Mouse (Mus musculus) induced T-regulatory cell, adult 2 months (primary cell): ENCODE data around the gene Dcdc2b.

ENCODE experiments used
- DNase-seq: peaks from one replicate; pipeline ENCODE4 v3.0.0-alpha.2; 2012; ENCODE audit warnings: low read depth

Gene Dcdc2b

GRCm38 (mm10) chr4:129614093-129614492 is at the start of gene Dcdc2b:
Gene Dcdc2b (minus strand): TSS chr4:129614257.
- DNase-seq = no peak

GRCm38 (mm10) chr4:129662255-129662813 is 48.3 kb upstream of the Dcdc2b start:
- DNase-seq = peak; percentile 28

GRCm38 (mm10) chr4:129661584-129661983 is 47.5 kb upstream of the Dcdc2b start:
- no peak for DNase-seq

- no peak for DNase-seq
These were observed 40.7 kb upstream of the Dcdc2b start for GRCm38 (mm10) chr4:129654770-129655169.

GRCm38 (mm10) chr4:129650359-129650758 is 36.3 kb upstream of the Dcdc2b start:
- DNase-seq = no peak

GRCm38 (mm10) chr4:129648656-129649055 is 34.6 kb upstream of the Dcdc2b start:
- no peak for DNase-seq

- no peak for DNase-seq
These were observed 31.1 kb upstream of the Dcdc2b start for GRCm38 (mm10) chr4:129645204-129645603.

GRCm38 (mm10) chr4:129641756-129642155 is 27.7 kb upstream of the Dcdc2b start:
- DNase-seq = no peak

GRCm38 (mm10) chr4:129640638-129641467 is 26.8 kb upstream of the Dcdc2b start, which contains the start of gene Txlna:
Gene Txlna (minus strand): TSS chr4:129641065.
- DNase-seq = peak; percentile 97

- no peak for DNase-seq
These were observed 26.1 kb upstream of the Dcdc2b start for GRCm38 (mm10) chr4:129640101-129640637.

GRCm38 (mm10) chr4:129639221-129639620 is 25.2 kb upstream of the Dcdc2b start:
- no peak for DNase-seq

GRCm38 (mm10) chr4:129633852-129634251 is 19.8 kb upstream of the Dcdc2b start:
- DNase-seq = no peak

GRCm38 (mm10) chr4:129631867-129632266 is 17.8 kb upstream of the Dcdc2b start:
- DNase-seq = no peak

- no peak for DNase-seq
These were observed 16.9 kb upstream of the Dcdc2b start for GRCm38 (mm10) chr4:129630944-129631343.

GRCm38 (mm10) chr4:129626035-129626434 is 12.0 kb upstream of the Dcdc2b start:
- DNase-seq = no peak

GRCm38 (mm10) chr4:129625496-129625895 is 11.4 kb upstream of the Dcdc2b start:
- DNase-seq = no peak

GRCm38 (mm10) chr4:129625029-129625370 is 10.9 kb upstream of the Dcdc2b start:
- DNase-seq = peak; percentile 86

- DNase-seq = peak; percentile 96
These were observed 10.4 kb upstream of the Dcdc2b start for GRCm38 (mm10) chr4:129624281-129625028.

GRCm38 (mm10) chr4:129623681-129624091 is 9.6 kb upstream of the Dcdc2b start, which contains the start of gene Ccdc28b:
Gene Ccdc28b (minus strand): TSS chr4:129623947.
- DNase-seq = no peak

- peak; percentile 39 for DNase-seq
These were observed 8.9 kb upstream of the Dcdc2b start for GRCm38 (mm10) chr4:129622803-129623535.

GRCm38 (mm10) chr4:129622120-129622802 is 8.2 kb upstream of the Dcdc2b start:
- DNase-seq = no peak
